Mouse (Mus musculus) ES-Bruce4 (cell line): ENCODE data around the gene Obscn.

Experiments used
- CTCF ChIP-seq: IDR thresholded peaks from one replicate; pipeline ENCODE4 v1.8.1; 2011; ENCODE audit warnings: low read depth, low read length
- POLR2A ChIP-seq: IDR thresholded peaks from one replicate; pipeline ENCODE4 v1.8.1; 2011; ENCODE audit warnings: low read length; ENCODE audit not compliant: insufficient read depth

GRCm38 (mm10) chr11:58982471-58983097 lies 153.6 kb downstream of the Obscn start:
- TF ChIP-seq CTCF = no peak
- TF ChIP-seq POLR2A = no peak
